Mouse (Mus musculus) hindbrain, embryonic 14.5 days (tissue): ENCODE measurements at regions not wholly inside any gene's neighbourhood (a gene's known extent, or its start where the extent isn't known, plus 50 kb on each side); places are given as distances from the start of the nearest gene placed in this dataset.
A peak's percentile ranks its signal among the peaks of the same experiment; 100 is the strongest.

Experiments
- ATAC-seq: fragments of 200-750 bp; cut with Nextera tagmentation; 2 replicates; pipeline ENCODE4 v1.8.0; 2017; ENCODE audit warnings: moderate number of reproducible peaks, mild to moderate bottlenecking, moderate TSS enrichment, moderate library complexity; ENCODE audit not compliant: low FRiP score
- DNase-seq: peaks from one replicate; pipeline ENCODE4 v3.0.0-alpha.2; 2015; ENCODE audit warnings: low spot score
- H3K27ac ChIP-seq: fragments of 300-500 bp; sonication (generic); 2 replicates; pipeline ENCODE4 v1.5.1; 2014; ENCODE audit warnings: mild to moderate bottlenecking, moderate library complexity
- H3K27me3 ChIP-seq: fragments of 300-500 bp; sonication (generic); 2 replicates; pipeline ENCODE4 v1.6.1; 2014; ENCODE audit warnings: mild to moderate bottlenecking, low read length, mixed read lengths; ENCODE audit not compliant: control insufficient read depth, insufficient read depth
- H3K36me3 ChIP-seq: fragments of 300-500 bp; sonication (generic); replicated peaks from 2 replicates; pipeline ENCODE4 v1.6.1; 2014; ENCODE audit not compliant: control insufficient read depth, insufficient read depth
- H3K4me1 ChIP-seq: fragments of 300-500 bp; sonication (generic); replicated peaks from 2 replicates; pipeline ENCODE4 v1.6.1; 2014; ENCODE audit warnings: antibody characterized with exemption, low read length, mixed read lengths; ENCODE audit not compliant: control insufficient read depth, insufficient read depth
- H3K4me2 ChIP-seq: fragments of 300-500 bp; sonication (generic); replicated peaks from 2 replicates; pipeline ENCODE4 v1.6.1; 2014; ENCODE audit warnings: mild to moderate bottlenecking, moderate library complexity
- H3K4me3 ChIP-seq: fragments of 300-500 bp; sonication (generic); replicated peaks from 2 replicates; pipeline ENCODE4 v1.5.1; 2014; ENCODE audit warnings: mild to moderate bottlenecking, low read length
- H3K9ac ChIP-seq: fragments of 300-500 bp; sonication (generic); 2 replicates; pipeline ENCODE4 v1.6.1; 2014
- H3K9me3 ChIP-seq: fragments of 300-500 bp; sonication (generic); 2 replicates; pipeline ENCODE4 v1.6.1; 2016; ENCODE audit warnings: low read length; ENCODE audit not compliant: control insufficient read depth
- WGBS: fragments of 180-500 bp; shearing (Covaris S2); extraction: QIAGEN DNeasy Blood & Tissue Kit; methylation state at CpG from one replicate; pipeline ENCODE4 v1.1.7; 2014; 5-methylcytosine and 5-hydroxymethylcytosine counted together

GRCm38 (mm10) chr4:56528571-56528970 is 211.3 kb upstream of the Gm26657 start:
- Histone ChIP-seq H3K27me3 (no peaks in the 10 kb centered on the region), H3K9me3 (no peaks in the 10 kb centered on the region), H3K27ac (no peak overlapping the region; the same call in 1 of the 2 replicates), H3K4me3 (no peak overlapping the region), H3K36me3 (no peaks in the 10 kb centered on the region), H3K9ac (no peak overlapping the region), H3K4me2 (no peak overlapping the region), H3K4me1 (no peaks in the 10 kb centered on the region)
- DNase-seq: no peak
- no peak for ATAC-seq
- WGBS: 90% methylated on average over 2 of the region's 2 CpGs

GRCm38 (mm10) chr4:56524430-56524985 is 215.4 kb upstream of the Gm26657 start:
- H3K4me3 ChIP-seq: no peak overlapping the region
- WGBS: 71% methylated on average over 6 of the region's 6 CpGs
- H3K36me3 ChIP-seq: no peaks in the 10 kb centered on the region
- no peak overlapping the region for H3K9ac ChIP-seq
- no peaks in the 10 kb centered on the region for H3K9me3 ChIP-seq
- DNase-seq (no peak), ATAC-seq (no peak)
- H3K27me3 ChIP-seq: no peaks in the 10 kb centered on the region
- no peak overlapping the region for H3K27ac ChIP-seq
- no peak overlapping the region for H3K4me2 ChIP-seq
- H3K4me1 ChIP-seq: no peaks in the 10 kb centered on the region

- Histone ChIP-seq H3K9me3 (no peaks in the 10 kb centered on the region), H3K4me3 (no peak overlapping the region), H3K4me1 (no peaks in the 10 kb centered on the region), H3K27me3 (no peaks in the 10 kb centered on the region), H3K9ac (no peak overlapping the region), H3K27ac (no peak overlapping the region), H3K36me3 (no peaks in the 10 kb centered on the region), H3K4me2 (no peak overlapping the region)
- 96% methylated on average over 4 of the region's 4 CpGs for WGBS
- DNase-seq: no peak
- no peak for ATAC-seq
These were observed 232.1 kb upstream of the Gm26657 start for GRCm38 (mm10) chr4:56507770-56508169.

- H3K4me2 ChIP-seq: no peak overlapping the region
- H3K27me3 ChIP-seq: no peaks in the 10 kb centered on the region
- WGBS: 77% methylated on average over 1 of the region's 1 CpGs
- H3K4me1 ChIP-seq: no peaks in the 10 kb centered on the region
- no peak overlapping the region for H3K4me3 ChIP-seq
- H3K9ac ChIP-seq: no peak overlapping the region
- H3K36me3 ChIP-seq: no peaks in the 10 kb centered on the region
- H3K9me3 ChIP-seq: no peaks in the 10 kb centered on the region
- no peak overlapping the region for H3K27ac ChIP-seq
- DNase-seq (no peak), ATAC-seq (no peak)
These were observed 233.1 kb upstream of the Gm26657 start for GRCm38 (mm10) chr4:56506786-56507185.

DNA sequence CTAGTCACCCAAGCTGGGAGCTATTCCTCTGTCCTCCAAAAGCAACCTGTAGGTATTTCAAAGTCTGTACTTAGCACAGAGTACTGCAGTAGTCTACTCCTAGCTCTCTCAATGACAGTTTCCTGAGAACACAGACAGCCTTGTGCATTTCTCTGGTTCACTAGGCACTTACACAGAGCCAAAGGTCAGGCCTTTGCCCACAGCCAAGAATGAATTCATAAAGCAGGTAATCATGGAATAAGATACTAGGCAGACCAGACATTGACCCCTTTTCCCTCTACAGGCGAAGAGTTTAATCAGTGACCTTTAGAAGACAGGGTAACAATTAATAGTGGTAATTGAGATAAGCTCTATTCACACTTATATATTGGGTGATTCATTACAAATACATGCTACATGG is 233.8 kb upstream of the Gm26657 start:
- no peak for DNase-seq
- no peak overlapping the region for H3K4me3 ChIP-seq
- H3K4me1 ChIP-seq: no peaks in the 10 kb centered on the region
- H3K9me3 ChIP-seq: no peaks in the 10 kb centered on the region
- no peaks in the 10 kb centered on the region for H3K27me3 ChIP-seq
- WGBS: 82% methylated on average over 1 of the region's 1 CpGs
- H3K27ac ChIP-seq: no peak overlapping the region
- no peak for ATAC-seq
- no peak overlapping the region for H3K4me2 ChIP-seq
- H3K36me3 ChIP-seq: no peaks in the 10 kb centered on the region
- no peak overlapping the region for H3K9ac ChIP-seq

DNA sequence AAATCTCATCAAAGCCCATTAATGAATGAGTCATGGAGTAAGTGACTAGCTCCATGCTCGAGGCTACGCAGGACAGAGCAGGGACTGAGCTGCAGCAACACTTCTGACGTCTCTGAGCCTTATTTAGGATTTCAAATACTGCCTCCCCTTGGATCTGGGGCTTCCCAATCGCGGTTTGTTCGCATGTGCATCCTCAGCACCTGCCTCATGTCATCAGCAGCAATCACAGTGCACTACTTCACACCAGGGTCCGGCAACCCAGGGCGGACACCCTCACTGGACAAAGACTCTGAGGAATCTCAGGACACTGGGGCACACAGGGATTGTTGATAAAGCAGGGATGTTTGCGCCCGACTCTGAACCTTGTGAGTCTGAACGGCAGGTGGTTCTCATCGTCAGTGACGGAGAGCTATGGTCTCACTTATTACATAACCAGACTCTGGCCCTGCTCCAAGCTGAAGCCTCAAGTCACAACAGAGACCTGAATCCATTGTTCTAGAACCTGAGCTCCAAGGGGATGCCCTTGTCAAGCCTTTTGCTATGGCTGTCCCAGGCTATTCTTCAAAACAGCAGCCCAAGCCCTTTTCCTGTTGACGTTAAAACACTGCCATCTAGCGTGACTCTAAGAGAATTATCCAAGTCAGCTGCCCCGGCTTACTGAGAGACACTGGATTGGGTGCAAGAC is 247.2 kb upstream of the Gm26657 start:
- WGBS: 36% methylated on average over 16 of the region's 16 CpGs
- peak; percentile 87 for ATAC-seq
- Histone ChIP-seq H3K36me3 (no peaks in the 10 kb centered on the region), H3K27me3 (no peaks in the 10 kb centered on the region), H3K4me2 (peak overlapping the region; percentile 22), H3K4me3 (no peak overlapping the region), H3K9me3 (no peaks in the 10 kb centered on the region), H3K27ac (no peak overlapping the region), H3K4me1 (no peaks in the 10 kb centered on the region), H3K9ac (no peak overlapping the region)
- DNase-seq: peak; percentile 88

DNA sequence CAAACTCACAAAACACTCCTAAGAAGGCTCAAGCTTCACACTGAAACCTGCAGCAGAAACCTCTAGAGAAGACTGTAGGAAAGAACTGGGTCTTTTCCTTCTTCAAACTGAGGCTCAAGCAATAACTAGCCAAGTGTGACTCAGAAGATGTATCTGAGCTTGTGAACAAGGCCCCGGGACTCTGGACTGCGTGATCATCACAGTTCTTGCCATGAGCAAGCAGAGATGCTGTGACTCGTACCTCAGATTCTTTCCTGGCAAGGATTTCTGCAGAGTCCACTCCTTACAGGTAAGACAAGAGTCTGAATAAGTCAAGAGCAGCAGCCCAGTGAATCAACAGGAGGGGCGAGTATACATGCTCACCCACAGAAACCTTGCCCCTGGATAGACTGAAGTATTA is 250.5 kb upstream of the Gm26657 start:
- Histone ChIP-seq H3K27me3 (no peaks in the 10 kb centered on the region), H3K27ac (no peak overlapping the region), H3K36me3 (no peaks in the 10 kb centered on the region), H3K9me3 (no peaks in the 10 kb centered on the region), H3K4me1 (no peaks in the 10 kb centered on the region), H3K4me3 (no peak overlapping the region), H3K4me2 (no peak overlapping the region), H3K9ac (no peak overlapping the region)
- ATAC-seq (no peak), DNase-seq (no peak)
- WGBS: 92% methylated on average over 4 of the region's 4 CpGs

DNA sequence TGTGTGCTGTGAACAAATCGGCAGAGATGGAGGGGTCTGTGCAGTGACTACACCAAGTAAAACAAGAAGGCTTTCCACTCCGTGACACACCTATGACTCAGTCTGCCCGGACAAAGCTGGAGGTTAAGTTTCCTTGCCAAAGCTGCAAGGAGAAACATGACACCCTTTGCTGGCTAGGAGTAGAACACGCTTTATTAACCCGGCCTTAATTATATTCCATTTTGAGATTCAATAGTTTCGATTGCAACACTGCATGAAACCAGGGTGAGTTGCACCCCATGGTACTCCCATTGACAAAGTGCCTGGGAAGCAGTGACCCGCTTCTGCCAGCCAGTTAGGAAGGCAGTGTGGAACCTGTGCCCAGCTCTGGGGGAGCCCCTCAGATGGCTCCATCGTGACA is 256.2 kb upstream of the Gm26657 start:
- H3K27me3 ChIP-seq: no peaks in the 10 kb centered on the region
- H3K4me3 ChIP-seq: no peak overlapping the region
- H3K4me1 ChIP-seq: no peaks in the 10 kb centered on the region
- H3K36me3 ChIP-seq: no peaks in the 10 kb centered on the region
- H3K9ac ChIP-seq: no peak overlapping the region
- WGBS: 88% methylated on average over 8 of the region's 8 CpGs
- H3K27ac ChIP-seq: no peak overlapping the region
- no peaks in the 10 kb centered on the region for H3K9me3 ChIP-seq
- ATAC-seq (no peak), DNase-seq (no peak)
- no peak overlapping the region for H3K4me2 ChIP-seq

DNA sequence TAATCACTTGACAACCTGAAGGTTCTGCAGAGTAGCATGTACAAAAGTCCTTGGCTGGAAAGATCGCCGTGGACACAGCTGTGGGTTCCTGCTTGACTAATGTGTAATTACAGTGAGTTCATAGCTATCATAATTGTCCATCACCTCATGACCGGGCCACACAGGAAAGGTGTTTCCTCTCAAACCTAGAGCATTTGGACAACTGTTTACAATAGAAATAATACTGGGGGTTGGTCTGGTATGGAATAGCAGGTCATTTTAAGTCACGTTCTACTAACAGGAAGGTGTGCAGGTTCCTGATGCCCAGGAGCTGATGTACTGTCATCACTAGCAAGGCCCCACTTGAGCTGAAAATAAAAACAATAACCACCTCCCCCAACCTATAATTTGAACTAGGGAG is 283.1 kb upstream of the Gm26657 start:
- Histone ChIP-seq H3K27me3 (no peaks in the 10 kb centered on the region), H3K9me3 (no peaks in the 10 kb centered on the region), H3K36me3 (no peaks in the 10 kb centered on the region), H3K27ac (no peak overlapping the region), H3K4me3 (no peak overlapping the region), H3K9ac (no peak overlapping the region), H3K4me1 (no peaks in the 10 kb centered on the region), H3K4me2 (no peak overlapping the region)
- WGBS: 90% methylated on average over 4 of the region's 4 CpGs
- no peak for DNase-seq
- no peak for ATAC-seq

DNA sequence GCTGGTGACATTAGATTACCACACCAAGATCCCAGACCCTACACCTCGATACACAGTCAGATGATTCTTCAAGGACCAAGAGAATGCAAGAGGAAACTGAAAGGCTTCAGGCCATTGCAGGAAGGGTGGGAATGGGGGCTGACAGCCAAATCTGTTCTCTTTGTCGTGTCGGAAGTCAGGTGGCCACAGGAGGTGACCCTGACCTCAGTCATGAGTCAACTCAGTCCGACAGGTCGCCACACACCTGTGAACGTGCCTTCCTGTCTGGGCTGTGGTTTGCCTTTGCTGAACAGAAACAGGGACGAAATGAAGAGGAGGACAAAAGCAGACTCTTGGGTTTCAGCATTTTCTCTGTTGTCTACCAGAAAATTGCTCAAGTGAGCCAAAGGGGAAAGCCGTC is 318.3 kb upstream of the Gm26657 start:
- no peak overlapping the region for H3K4me3 ChIP-seq
- H3K9ac ChIP-seq: no peak overlapping the region
- ATAC-seq (no peak), DNase-seq (no peak)
- no peaks in the 10 kb centered on the region for H3K36me3 ChIP-seq
- 88% methylated on average over 8 of the region's 8 CpGs for WGBS
- no peak overlapping the region for H3K4me2 ChIP-seq
- H3K4me1 ChIP-seq: no peaks in the 10 kb centered on the region
- H3K27me3 ChIP-seq: no peaks in the 10 kb centered on the region
- no peak overlapping the region for H3K27ac ChIP-seq
- H3K9me3 ChIP-seq: no peaks in the 10 kb centered on the region
